Mouse (Mus musculus) heart, embryonic 11.5 days (tissue): ENCODE measurements around the gene Ctcf. TPM values are rescaled to one million over a fixed set of nuclear protein-coding genes. Genes with fewer than 3 reads are reported as not detected.
A peak's percentile ranks its signal among the peaks of the same experiment; 100 is the strongest.

Experiments used
- ATAC-seq: fragments of 200-750 bp; cut with Nextera tagmentation; replicated peaks from 2 replicates; pipeline ENCODE4 v1.8.0; 2017; ENCODE audit warnings: moderate library complexity; ENCODE audit not compliant: insufficient number of reproducible peaks, low FRiP score, low TSS enrichment
- H3K27ac ChIP-seq: fragments of 300-500 bp; sonication (generic); 2 replicates; pipeline ENCODE4 v1.5.1; 2014; ENCODE audit warnings: mild to moderate bottlenecking, low read depth, low read length
- H3K27me3 ChIP-seq: fragments of 300-500 bp; sonication (generic); 2 replicates; pipeline ENCODE4 v1.6.1; 2014; ENCODE audit warnings: mild to moderate bottlenecking, low read length, mixed read lengths; ENCODE audit not compliant: control insufficient read depth, insufficient read depth
- H3K36me3 ChIP-seq: fragments of 300-500 bp; sonication (generic); 2 replicates; pipeline ENCODE4 v1.6.1; 2014; ENCODE audit warnings: mild to moderate bottlenecking, low read length, moderate library complexity, mixed read lengths; ENCODE audit not compliant: control insufficient read depth, insufficient read depth
- H3K4me1 ChIP-seq: fragments of 300-500 bp; sonication (generic); 2 replicates; pipeline ENCODE4 v1.6.1; 2014; ENCODE audit warnings: low read length; ENCODE audit not compliant: control insufficient read depth, insufficient read depth
- H3K4me2 ChIP-seq: fragments of 300-500 bp; sonication (generic); 2 replicates; pipeline ENCODE4 v1.6.1; 2014; ENCODE audit warnings: mild to moderate bottlenecking, moderate library complexity
- H3K4me3 ChIP-seq: fragments of 300-500 bp; sonication (generic); 2 replicates; pipeline ENCODE4 v1.5.1; 2014; ENCODE audit warnings: low read depth, low read length
- H3K9ac ChIP-seq: fragments of 300-500 bp; sonication (generic); 2 replicates; pipeline ENCODE4 v1.6.1; 2014; ENCODE audit warnings: mild to moderate bottlenecking, low read depth, low read length, moderate library complexity
- H3K9me3 ChIP-seq: fragments of 300-500 bp; sonication (generic); replicated peaks from 2 replicates; pipeline ENCODE4 v1.6.1; 2016; ENCODE audit warnings: low read length; ENCODE audit not compliant: control insufficient read depth
- WGBS: fragments of 180-500 bp; shearing (Covaris S2); extraction: QIAGEN DNeasy Blood & Tissue Kit; methylation state at CpG from one replicate; pipeline ENCODE4 v1.1.7; 2014; ENCODE audit not compliant: insufficient replicate concordance; 5-methylcytosine and 5-hydroxymethylcytosine counted together
- polyA plus RNA-seq: library from polyadenylated mRNA; unstranded; fragments of >200 nt; fragmentation: Nextera tagmentation; extraction: Ambion mirVana; gene quantifications from 2 replicates; pipeline ENCODE4 v1.2.1, GENCODE M21; 2014

Ctcf gene
- polyA plus RNA-seq, 1 experiment from 2014 or later: 66.3 TPM

GRCm38 (mm10) chr8:105613037-105613436 lies 23.3 kb upstream of the Ctcf start:
- 2% methylated on average over 20 of the region's 20 CpGs for WGBS
- Histone ChIP-seq H3K4me1 (peaks cover 11% of the 10 kb centered on the region), H3K36me3 (peaks cover 8% of the 10 kb centered on the region), H3K27me3 (peaks cover 3% of the 10 kb centered on the region; the same call in 1 of the 2 replicates), H3K9ac (peak overlapping the region; percentile 0; the same call in 1 of the 2 replicates), H3K9me3 (no peaks in the 10 kb centered on the region), H3K4me3 (peak overlapping the region; percentile 59), H3K27ac (no peak overlapping the region), H3K4me2 (peak overlapping the region; percentile 92)
- 0 out of 2 replicates have a peak, but pooled peaks have one; percentile 5 for ATAC-seq

DNA sequence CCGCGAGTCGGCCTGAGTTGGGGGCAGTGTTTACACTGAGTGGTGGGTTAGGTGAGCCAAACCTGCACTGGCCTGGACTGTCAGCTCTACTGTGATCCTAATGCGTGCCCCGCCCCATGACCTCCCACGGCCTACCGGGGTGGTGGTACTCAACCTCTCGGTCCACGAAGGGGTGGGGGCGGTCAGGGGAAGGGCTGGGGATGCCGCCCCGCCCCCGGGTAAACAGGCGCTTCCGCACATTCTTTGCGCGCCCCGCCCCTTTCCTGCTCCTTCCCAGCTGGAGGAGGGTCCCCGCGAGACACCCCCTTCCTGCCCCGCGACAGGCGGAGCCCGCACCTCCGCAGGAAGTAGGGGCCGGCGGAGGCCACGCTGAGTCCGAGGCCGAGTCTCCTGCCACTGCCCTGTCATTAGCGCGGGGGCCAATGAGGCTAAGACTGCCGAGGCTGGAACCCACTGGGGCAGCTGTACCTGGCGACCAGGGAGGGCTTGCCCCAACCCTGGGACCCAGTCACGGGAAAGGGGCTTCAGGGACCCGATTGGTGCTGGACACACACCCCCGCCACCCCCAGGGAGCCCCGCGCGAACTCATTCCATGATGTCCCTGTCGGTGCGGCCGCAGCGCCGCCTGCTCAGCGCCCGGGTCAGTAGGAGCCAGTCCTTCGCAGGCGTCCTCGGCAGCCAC lies 22.4 kb upstream of the Ctcf start:
- Histone ChIP-seq H3K27me3 (peaks cover 3% of the 10 kb centered on the region; the same call in 1 of the 2 replicates), H3K9ac (peak overlapping the region; percentile 71), H3K4me3 (peak overlapping the region; percentile 59), H3K27ac (no peak overlapping the region; the same call in 1 of the 2 replicates), H3K4me1 (peaks cover 11% of the 10 kb centered on the region), H3K36me3 (peaks cover 14% of the 10 kb centered on the region), H3K9me3 (no peaks in the 10 kb centered on the region), H3K4me2 (peak overlapping the region; percentile 92)
- 1% methylated on average over 50 of the region's 50 CpGs for WGBS
- ATAC-seq: peak; percentile 61

DNA sequence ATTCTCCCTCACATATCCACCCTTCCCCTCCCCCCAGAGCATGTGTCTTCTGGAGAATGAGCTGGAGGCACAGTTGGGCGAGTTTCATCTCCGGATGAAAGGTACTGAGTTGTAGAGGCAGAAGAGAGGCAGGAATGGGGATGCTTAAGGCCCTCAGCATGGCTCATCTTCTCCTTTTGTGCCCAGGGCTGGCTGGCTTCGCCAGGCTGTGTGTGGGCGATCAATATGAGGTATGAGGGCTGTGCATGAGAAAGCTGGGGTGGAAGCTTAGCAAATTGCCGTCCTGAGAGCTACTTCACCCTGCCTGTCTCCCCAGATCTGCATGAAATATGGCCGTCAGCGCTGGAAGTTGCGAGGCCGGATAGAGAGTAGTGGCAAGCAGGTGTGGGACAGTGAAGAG lies 20.4 kb upstream of the Ctcf start:
- no peak overlapping the region for H3K4me2 ChIP-seq
- H3K4me1 ChIP-seq: peaks cover 6% of the 10 kb centered on the region; the same call in 1 of the 2 replicates
- no peak overlapping the region for H3K4me3 ChIP-seq
- peaks cover 3% of the 10 kb centered on the region; the same call in 1 of the 2 replicates for H3K27me3 ChIP-seq
- peaks cover 20% of the 10 kb centered on the region for H3K36me3 ChIP-seq
- no peak overlapping the region for H3K27ac ChIP-seq
- WGBS: 87% methylated on average over 9 of the region's 9 CpGs
- no peak overlapping the region for H3K9ac ChIP-seq
- no peaks in the 10 kb centered on the region for H3K9me3 ChIP-seq
- no peak for ATAC-seq

DNA sequence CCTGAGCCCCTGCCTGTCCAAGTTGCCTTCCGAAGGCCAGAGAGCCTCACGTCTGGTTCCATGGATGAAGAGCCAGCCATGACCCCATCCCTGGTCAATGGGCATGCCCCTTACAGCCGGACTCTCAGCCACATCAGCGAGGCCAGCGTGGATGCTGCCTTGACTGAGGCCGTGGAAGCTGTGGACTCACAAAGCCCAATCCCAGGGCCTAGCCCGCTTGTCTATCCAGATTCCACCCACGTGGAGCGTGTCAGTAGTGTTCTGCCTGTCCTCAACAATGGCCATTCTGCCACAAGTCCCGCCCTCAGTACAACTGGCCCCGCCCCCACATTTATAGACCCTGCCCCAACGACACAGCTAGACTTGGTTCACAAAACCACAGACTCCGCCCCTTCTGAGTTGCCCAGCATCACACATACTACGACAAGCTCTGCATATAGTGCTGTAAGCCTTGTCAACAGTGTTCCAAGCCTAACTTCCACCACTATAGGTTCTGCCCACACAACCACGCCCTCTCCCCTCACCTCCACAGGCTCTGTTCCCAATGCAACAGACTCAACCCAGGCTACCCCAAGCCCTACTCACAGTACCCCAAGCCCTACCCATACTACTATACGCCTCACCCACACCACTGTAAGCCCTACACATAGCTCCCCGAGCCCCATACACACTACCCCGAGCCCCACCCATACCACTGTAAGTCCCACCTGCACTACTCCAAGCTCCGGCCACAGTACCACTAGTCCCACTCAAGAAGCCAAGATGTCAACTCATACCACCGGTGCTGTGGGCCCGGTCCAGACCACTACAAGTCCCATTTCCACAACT lies 18.7 kb upstream of the Ctcf start:
- Histone ChIP-seq H3K4me1 (peaks cover 8% of the 10 kb centered on the region), H3K36me3 (peaks cover 20% of the 10 kb centered on the region), H3K9ac (no peak overlapping the region), H3K4me2 (no peak overlapping the region), H3K9me3 (no peaks in the 10 kb centered on the region), H3K4me3 (no peak overlapping the region), H3K27ac (no peak overlapping the region), H3K27me3 (peaks cover 3% of the 10 kb centered on the region; the same call in 1 of the 2 replicates)
- WGBS: 87% methylated on average over 21 of the region's 21 CpGs
- ATAC-seq: no peak

DNA sequence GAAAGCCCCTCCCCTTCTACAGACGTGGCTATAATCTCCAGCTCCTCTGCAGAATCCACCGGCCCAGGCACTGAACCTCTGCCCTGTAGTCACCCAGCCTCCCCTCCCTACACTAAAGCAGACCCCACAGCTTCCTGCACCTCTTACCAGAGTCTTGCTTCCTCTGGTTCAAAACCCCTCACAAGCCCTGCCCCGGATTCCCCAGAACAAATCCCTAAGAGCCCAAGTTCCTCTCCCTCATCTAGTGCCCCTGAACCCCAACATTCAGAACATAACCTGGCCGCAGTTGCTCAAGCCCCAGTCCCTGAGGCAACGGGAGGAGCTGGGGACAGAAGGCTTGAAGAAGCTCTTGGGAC lies 18.1 kb upstream of the Ctcf start:
- H3K27ac ChIP-seq: no peak overlapping the region
- H3K36me3 ChIP-seq: peaks cover 24% of the 10 kb centered on the region
- no peak overlapping the region for H3K4me3 ChIP-seq
- no peak overlapping the region for H3K4me2 ChIP-seq
- peaks cover 3% of the 10 kb centered on the region; the same call in 1 of the 2 replicates for H3K27me3 ChIP-seq
- no peak overlapping the region for H3K9ac ChIP-seq
- no peak for ATAC-seq
- H3K9me3 ChIP-seq: no peaks in the 10 kb centered on the region
- peaks cover 12% of the 10 kb centered on the region for H3K4me1 ChIP-seq
- 82% methylated on average over 5 of the region's 5 CpGs for WGBS

- Histone ChIP-seq H3K27ac (no peak overlapping the region), H3K36me3 (peaks cover 24% of the 10 kb centered on the region), H3K9me3 (no peaks in the 10 kb centered on the region), H3K4me1 (peaks cover 16% of the 10 kb centered on the region), H3K4me2 (no peak overlapping the region), H3K9ac (no peak overlapping the region), H3K27me3 (peaks cover 3% of the 10 kb centered on the region; the same call in 1 of the 2 replicates), H3K4me3 (no peak overlapping the region)
- ATAC-seq: no peak
- WGBS: 88% methylated on average over 19 of the region's 19 CpGs
These were observed 17.3 kb upstream of the Ctcf start for GRCm38 (mm10) chr8:105618892-105619591.

GRCm38 (mm10) chr8:105620211-105620610 lies 16.2 kb upstream of the Ctcf start:
- no peak overlapping the region for H3K27ac ChIP-seq
- H3K4me3 ChIP-seq: no peak overlapping the region
- no peaks in the 10 kb centered on the region for H3K9me3 ChIP-seq
- H3K36me3 ChIP-seq: peaks cover 24% of the 10 kb centered on the region
- H3K4me1 ChIP-seq: peaks cover 13% of the 10 kb centered on the region
- H3K4me2 ChIP-seq: no peak overlapping the region
- no peak overlapping the region for H3K9ac ChIP-seq
- no peak for ATAC-seq
- H3K27me3 ChIP-seq: no peaks in the 10 kb centered on the region
- 87% methylated on average over 19 of the region's 19 CpGs for WGBS

DNA sequence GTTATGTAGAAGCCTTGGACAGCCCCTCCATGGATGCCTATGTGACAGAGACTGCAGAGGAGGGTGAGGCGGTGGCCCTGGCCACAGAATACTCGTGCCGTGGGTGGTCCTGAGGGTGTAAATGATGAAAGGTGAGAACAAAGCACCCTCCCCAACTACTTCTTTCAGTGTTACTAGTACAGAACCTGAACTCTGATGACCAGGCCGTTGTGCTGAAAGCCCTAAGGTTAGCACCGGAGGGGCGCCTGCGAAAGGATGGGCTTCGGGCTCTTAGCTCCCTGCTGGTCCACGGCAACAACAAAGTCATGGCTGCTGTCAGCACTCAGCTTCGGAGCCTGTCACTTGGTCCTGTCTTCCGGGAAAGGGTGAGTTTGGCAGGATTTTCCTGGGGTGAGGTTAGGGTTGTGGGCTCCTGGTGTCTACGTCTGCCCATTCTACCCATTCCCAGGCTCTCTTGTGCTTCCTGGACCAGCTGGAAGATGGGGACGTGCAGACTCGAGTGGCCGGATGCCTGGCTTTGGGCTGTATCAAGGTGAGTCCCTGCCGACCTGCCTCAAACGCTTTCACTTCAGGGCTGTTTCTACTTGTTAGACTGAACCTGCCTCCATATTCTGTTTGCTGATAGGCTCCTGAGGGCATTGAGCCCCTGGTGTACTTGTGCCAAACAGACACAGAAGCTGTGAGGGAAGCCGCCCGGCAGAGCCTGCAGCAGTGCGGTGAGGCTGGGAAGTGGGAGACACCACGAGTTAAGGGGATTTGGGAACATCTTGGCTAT lies 15.2 kb upstream of the Ctcf start:
- Histone ChIP-seq H3K36me3 (peaks cover 24% of the 10 kb centered on the region), H3K27me3 (no peaks in the 10 kb centered on the region), H3K27ac (no peak overlapping the region), H3K9ac (no peak overlapping the region), H3K9me3 (no peaks in the 10 kb centered on the region), H3K4me3 (no peak overlapping the region), H3K4me1 (peaks cover 13% of the 10 kb centered on the region), H3K4me2 (no peak overlapping the region)
- 86% methylated on average over 21 of the region's 21 CpGs for WGBS
- ATAC-seq: no peak
